Mouse (Mus musculus) bone marrow, adult 2 months (tissue): ENCODE results near the gene 5730455P16Rik.

ENCODE experiments used
- CTCF ChIP-seq: fragments of 200-500 bp; IDR thresholded peaks from 2 replicates; pipeline ENCODE4 v1.5.1; 2011; ENCODE audit warnings: low read length, control low read depth; ENCODE audit not compliant: control insufficient read depth, insufficient read depth
- POLR2A ChIP-seq: fragments of 200-500 bp; IDR thresholded peaks from 2 replicates; pipeline ENCODE4 v1.6.1; 2011; ENCODE audit warnings: low read depth, mild to moderate bottlenecking, control low read depth, low read length, borderline replicate concordance; ENCODE audit not compliant: control insufficient read depth

GRCm38 (mm10) chr11:80417085-80417484 is 39.3 kb upstream of the 5730455P16Rik start:
- TF ChIP-seq CTCF, result no peak
- no peak for TF ChIP-seq POLR2A
